ENCODE assay signal across 12 mouse cellular contexts in the genomic region with DNA sequence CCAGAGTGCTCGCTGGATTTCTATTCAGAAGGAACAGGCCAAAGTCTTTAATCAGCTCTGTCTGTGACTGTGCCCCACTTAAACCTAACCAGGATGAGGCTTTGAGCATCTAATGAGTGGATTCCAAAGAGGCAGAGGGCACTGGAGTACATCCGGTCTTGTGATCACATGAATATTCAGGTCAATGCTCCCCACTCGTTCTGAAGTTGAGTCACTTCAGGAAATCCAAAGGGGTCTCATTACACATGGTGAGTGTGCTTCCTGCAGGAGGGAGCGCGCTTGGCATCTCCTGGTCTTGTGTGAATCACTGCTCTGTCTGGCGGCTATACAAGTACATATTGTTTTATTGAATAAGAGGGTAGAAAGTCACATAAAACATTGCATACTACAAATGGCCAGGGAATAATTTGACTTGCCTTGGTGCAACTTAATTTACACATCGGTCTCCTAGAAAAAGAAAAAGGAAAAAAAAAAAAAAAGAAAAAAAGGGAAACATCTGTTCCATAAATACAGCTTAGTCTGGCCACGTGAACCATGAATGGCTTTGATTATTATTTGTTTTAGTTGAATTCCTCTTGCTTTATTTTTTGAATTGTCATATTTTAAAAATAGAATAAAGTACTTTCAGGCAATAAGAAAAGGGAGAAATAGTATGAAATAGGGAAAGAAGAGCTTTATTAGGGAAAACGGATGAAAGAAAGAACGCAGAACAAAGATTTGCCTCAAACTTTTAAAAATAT.
DNase-seq lines count a peak whose midpoint lies in the region; ATAC-seq and TF ChIP-seq lines count a peak whose summit lies in the region.
"Had no signal": no experiment of that assay in that cellular context is flagged by ENCODE, and none has a peak within 500 bp of the region (broad histone marks: within the 10 kb centered on the region; RNA-seq: fewer than 3 reads in every experiment).

No protein-coding gene starts in this region.

- ATAC-seq in kidney, postnatal 0 days (replicated peaks; ENCODE audit: low FRiP score, low read depth) = no peak
- no peak for ATAC-seq in limb, embryonic 12.5 days (ENCODE audit: insufficient number of reproducible peaks, insufficient read depth, low FRiP score, low TSS enrichment, low read depth)
- ATAC-seq in frontal cortex, adult (ENCODE audit: low TSS enrichment) = no peak

- H3K4me2 ChIP-seq in kidney, postnatal 0 days (ENCODE audit: low read length) = no peak overlapping the region
- H3K4me2 ChIP-seq in limb, embryonic 12.5 days = no peak overlapping the region

- no peaks in the 10 kb centered on the region for H3K9me3 ChIP-seq in kidney, postnatal 0 days (replicated peaks; ENCODE audit: low read length)
- no peaks in the 10 kb centered on the region for H3K9me3 ChIP-seq in limb, embryonic 12.5 days

- DNase-seq in kidney, postnatal 0 days (ENCODE audit: low spot score) = peak; percentile 51
- no peak for DNase-seq in kidney, adult 18-20 months
- peak; percentile 12 for DNase-seq in ES-CJ7 (ENCODE audit: low read depth, low spot score)
- DNase-seq in brain, embryonic 14.5 days (ENCODE audit: low read depth) = peak; percentile 59
- no peak for DNase-seq in adrenal gland, postnatal 10 days
- no peak for DNase-seq in left cerebral cortex, adult 9 months (ENCODE audit: low spot score in 2 of 2)
- DNase-seq: cerebellum, adult 2 months; heart, adult 18-20 months; heart, postnatal 10 days had no signal

- no peak for TF ChIP-seq CTCF in kidney, postnatal 0 days (IDR thresholded peaks at IDR 0.05; ENCODE audit: low read depth)
- TF ChIP-seq CTCF in brain, embryonic 14.5 days (IDR thresholded peaks at IDR 0.05; ENCODE audit: borderline replicate concordance, extremely low read depth, insufficient read depth, insufficient read length) = no peak

- no peaks in the 10 kb centered on the region for H3K27me3 ChIP-seq in kidney, postnatal 0 days (ENCODE audit: insufficient read depth, low read length)
- no peaks in the 10 kb centered on the region for H3K27me3 ChIP-seq in limb, embryonic 12.5 days

- WGBS in kidney, postnatal 0 days = 46% methylated on average over 10 of the region's 10 CpGs
- 52% methylated on average over 10 of the region's 10 CpGs for WGBS in limb, embryonic 12.5 days

- H3K36me3 ChIP-seq in kidney, postnatal 0 days (ENCODE audit: insufficient read depth, low read length) = no peaks in the 10 kb centered on the region
- H3K36me3 ChIP-seq in limb, embryonic 12.5 days = no peaks in the 10 kb centered on the region

- H3K27ac ChIP-seq in kidney, postnatal 0 days = no peak overlapping the region
- H3K27ac ChIP-seq in limb, embryonic 12.5 days = peak overlapping the region; percentile 56; the same call in 1 of the 2 replicates
- H3K27ac ChIP-seq: liver, embryonic 14.5 days had no signal

- no peak for TF ChIP-seq POLR2A in brain, embryonic 14.5 days (IDR thresholded peaks at IDR 0.05; ENCODE audit: borderline replicate concordance, extremely low read depth, insufficient read depth, insufficient read length, poor library complexity, severe bottlenecking)

- no peak overlapping the region for H3K4me3 ChIP-seq in kidney, postnatal 0 days (replicated peaks; ENCODE audit: low read depth, low read length)
- no peak overlapping the region for H3K4me3 ChIP-seq in limb, embryonic 12.5 days (replicated peaks)

- no peak overlapping the region for H3K9ac ChIP-seq in kidney, postnatal 0 days (ENCODE audit: low read depth, low read length)
- no peak overlapping the region for H3K9ac ChIP-seq in limb, embryonic 12.5 days (replicated peaks)
- H3K9ac ChIP-seq: liver, embryonic 14.5 days had no signal

- no peaks in the 10 kb centered on the region for H3K4me1 ChIP-seq in kidney, postnatal 0 days (replicated peaks; ENCODE audit: insufficient read depth, low read length)
- peaks cover 20% of the 10 kb centered on the region for H3K4me1 ChIP-seq in limb, embryonic 12.5 days (replicated peaks)

Comparison
In these comparisons a context has a peak if more than half of its experiments do, and no peak if none do; other contexts are left out.
1. DNase-seq: peak in kidney, postnatal 0 days (single experiment), ES-CJ7 (single experiment) and brain, embryonic 14.5 days (single experiment); none in kidney, adult 18-20 months (single experiment), adrenal gland, postnatal 10 days (single experiment) and left cerebral cortex, adult 9 months (0 of 2).